Mouse (Mus musculus) limb, embryonic 14.5 days (tissue): Measurements from ENCODE around the gene Zdhhc6. TPM values are rescaled to one million over a fixed set of nuclear protein-coding genes. Genes with fewer than 3 reads are reported as not detected.
A peak's percentile ranks its signal among the peaks of the same experiment; 100 is the strongest.

Source experiments
- ATAC-seq: fragments of 200-750 bp; cut with Nextera tagmentation; 2 replicates; pipeline ENCODE4 v1.8.0; 2017; ENCODE audit warnings: low read depth, moderate number of reproducible peaks, moderate TSS enrichment; ENCODE audit not compliant: low FRiP score
- DNase-seq: peaks from one replicate; pipeline ENCODE4 v3.0.0-alpha.2; 2015; ENCODE audit warnings: low spot score
- H3K27ac ChIP-seq: fragments of 300-500 bp; sonication (generic); replicated peaks from 2 replicates; pipeline ENCODE4 v1.5.1; 2014; ENCODE audit warnings: low read depth, mild to moderate bottlenecking, low read length, moderate library complexity, mixed read lengths
- H3K27me3 ChIP-seq: fragments of 300-500 bp; sonication (generic); 2 replicates; pipeline ENCODE4 v1.6.1; 2014; ENCODE audit warnings: low read length, mixed read lengths; ENCODE audit not compliant: control insufficient read depth, insufficient read depth
- H3K36me3 ChIP-seq: fragments of 300-500 bp; sonication (generic); 2 replicates; pipeline ENCODE4 v1.6.1; 2014; ENCODE audit warnings: mild to moderate bottlenecking, low read length, moderate library complexity, mixed read lengths; ENCODE audit not compliant: control insufficient read depth, insufficient read depth
- H3K4me1 ChIP-seq: fragments of 300-500 bp; sonication (generic); 2 replicates; pipeline ENCODE4 v1.6.1; 2014; ENCODE audit warnings: antibody characterized with exemption, low read length, mixed read lengths; ENCODE audit not compliant: control insufficient read depth, insufficient read depth
- H3K4me2 ChIP-seq: fragments of 300-500 bp; sonication (generic); replicated peaks from 2 replicates; pipeline ENCODE4 v1.6.1; 2014; ENCODE audit warnings: low read depth, mild to moderate bottlenecking, low read length, moderate library complexity; ENCODE audit not compliant: severe bottlenecking
- H3K4me3 ChIP-seq: fragments of 300-500 bp; sonication (generic); replicated peaks from 2 replicates; pipeline ENCODE4 v1.5.1; 2014; ENCODE audit warnings: low read length
- H3K9ac ChIP-seq: fragments of 300-500 bp; sonication (generic); 2 replicates; pipeline ENCODE4 v1.6.1; 2014; ENCODE audit warnings: mild to moderate bottlenecking, low read depth, low read length, moderate library complexity; ENCODE audit not compliant: severe bottlenecking
- H3K9me3 ChIP-seq: fragments of 300-500 bp; sonication (generic); 2 replicates; pipeline ENCODE4 v1.6.1; 2016; ENCODE audit warnings: low read length; ENCODE audit not compliant: control insufficient read depth
- POLR2A ChIP-seq: fragments of 200-500 bp; IDR thresholded peaks from 2 replicates; pipeline ENCODE4 v1.8.0; 2012; ENCODE audit warnings: inconsistent platforms, mild to moderate bottlenecking, moderate library complexity, borderline replicate concordance; ENCODE audit not compliant: insufficient read depth, insufficient read length; ENCODE audit errors: extremely low read depth
- WGBS: fragments of 180-500 bp; shearing (Covaris S2); extraction: QIAGEN DNeasy Blood & Tissue Kit; methylation state at CpG from one replicate; pipeline ENCODE4 v1.1.7; 2014; 5-methylcytosine and 5-hydroxymethylcytosine counted together
- polyA plus RNA-seq, 2 experiments: library from polyadenylated mRNA; depleted of rRNA in 1 of 2; stranded (reverse) in 1 of 2; unstranded in 1 of 2; fragments of >200 nt; fragmentation: Nextera tagmentation in 1 of 2; extraction: Ambion mirVana in 1 of 2; gene quantifications; 2 replicates each; pipeline versions ENCODE4 v1.2.1 to v1.2.3; 2012 to 2014

The Zdhhc6 gene
- polyA plus RNA-seq, 2 experiments, result 32.6 to 78.9 TPM

- H3K4me3 ChIP-seq, result no peak overlapping the region
- WGBS, result 95% methylated on average over 1 of the region's 1 CpGs
- H3K27ac ChIP-seq, result no peak overlapping the region
- peaks cover 9% of the 10 kb centered on the region for H3K4me1 ChIP-seq
- H3K36me3 ChIP-seq, result 0 out of 2 replicates have a peak, but pooled peaks cover 5% of the 10 kb centered on the region
- ATAC-seq (no peak), DNase-seq (peak; percentile 41)
- H3K9me3 ChIP-seq, result no peaks in the 10 kb centered on the region
- no peaks in the 10 kb centered on the region for H3K27me3 ChIP-seq
- no peak overlapping the region for H3K9ac ChIP-seq
- no peak for TF ChIP-seq POLR2A
- H3K4me2 ChIP-seq, result no peak overlapping the region
Observed at GRCm38 (mm10) chr19:55335881-55336280, 20.0 kb upstream of the Zdhhc6 start.

GRCm38 (mm10) chr19:55332641-55333268 is 16.9 kb upstream of the Zdhhc6 start:
- TF ChIP-seq POLR2A, result no peak
- Histone ChIP-seq H3K9me3 (no peaks in the 10 kb centered on the region), H3K27me3 (no peaks in the 10 kb centered on the region), H3K4me3 (no peak overlapping the region), H3K9ac (no peak overlapping the region), H3K27ac (no peak overlapping the region), H3K4me1 (peaks cover 3% of the 10 kb centered on the region; the same call in 1 of the 2 replicates), H3K4me2 (no peak overlapping the region), H3K36me3 (peaks cover 28% of the 10 kb centered on the region)
- WGBS, result 87% methylated on average over 8 of the region's 8 CpGs
- DNase-seq, result peak; percentile 82
- peak; percentile 84 for ATAC-seq

- no peak for DNase-seq
- Histone ChIP-seq H3K4me1 (no peaks in the 10 kb centered on the region), H3K27me3 (no peaks in the 10 kb centered on the region), H3K27ac (no peak overlapping the region), H3K9me3 (no peaks in the 10 kb centered on the region), H3K9ac (no peak overlapping the region), H3K4me3 (no peak overlapping the region), H3K4me2 (no peak overlapping the region), H3K36me3 (peaks cover 28% of the 10 kb centered on the region)
- WGBS, result 87% methylated on average over 5 of the region's 5 CpGs
- no peak for ATAC-seq
- no peak for TF ChIP-seq POLR2A
Observed at GRCm38 (mm10) chr19:55331776-55332175, 15.9 kb upstream of the Zdhhc6 start.

DNA sequence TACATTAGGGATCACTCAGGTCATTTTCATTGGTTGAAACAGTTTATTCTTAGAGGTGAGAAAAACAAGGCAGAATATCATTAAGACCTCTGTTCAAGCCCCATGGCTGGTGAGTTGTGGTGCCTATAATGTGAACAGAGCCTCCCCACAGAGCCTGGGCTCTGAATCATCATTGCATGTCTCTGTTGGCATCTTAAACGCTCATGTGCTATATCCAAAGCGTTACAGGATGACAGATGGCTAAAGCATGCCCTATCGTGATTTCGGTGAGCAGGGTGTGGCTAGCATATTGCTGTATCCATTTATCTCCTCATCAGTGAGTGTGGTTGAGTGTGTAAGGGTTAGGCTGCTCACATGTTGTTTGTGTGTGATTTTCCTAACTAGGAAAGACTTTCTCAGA is 11.7 kb upstream of the Zdhhc6 start:
- TF ChIP-seq POLR2A, result no peak
- DNase-seq, result no peak

GRCm38 (mm10) chr19:55322604-55323003 is 6.8 kb upstream of the Zdhhc6 start:
- no peak for ATAC-seq
- no peaks in the 10 kb centered on the region for H3K9me3 ChIP-seq
- H3K4me1 ChIP-seq, result no peaks in the 10 kb centered on the region
- H3K4me3 ChIP-seq, result no peak overlapping the region
- no peak overlapping the region for H3K27ac ChIP-seq
- H3K27me3 ChIP-seq, result no peaks in the 10 kb centered on the region
- H3K9ac ChIP-seq, result no peak overlapping the region
- no peak for TF ChIP-seq POLR2A
- WGBS, result 85% methylated on average over 8 of the region's 8 CpGs
- H3K4me2 ChIP-seq, result no peak overlapping the region
- H3K36me3 ChIP-seq, result peaks cover 26% of the 10 kb centered on the region; the same call in 1 of the 2 replicates
- no peak for DNase-seq

More for the DNA sequence above, 11.7 kb upstream of the Zdhhc6 start:
- WGBS, result 82% methylated on average over 4 of the region's 4 CpGs
- peaks cover 50% of the 10 kb centered on the region for H3K36me3 ChIP-seq
- H3K4me2 ChIP-seq, result no peak overlapping the region
- no peak overlapping the region for H3K9ac ChIP-seq
- no peak for ATAC-seq
- H3K27me3 ChIP-seq, result no peaks in the 10 kb centered on the region
- no peaks in the 10 kb centered on the region for H3K4me1 ChIP-seq
- H3K27ac ChIP-seq, result no peak overlapping the region
- H3K9me3 ChIP-seq, result no peaks in the 10 kb centered on the region
- H3K4me3 ChIP-seq, result no peak overlapping the region
